Mouse (Mus musculus) intestine, embryonic 16.5 days (tissue): ENCODE results near the gene Skap1. TPM values are rescaled to one million over a fixed set of nuclear protein-coding genes. Genes with fewer than 3 reads are reported as not detected.

ENCODE experiments used
- ATAC-seq: fragments of 200-750 bp; cut with Nextera tagmentation; 2 replicates; pipeline ENCODE4 v1.8.0; 2017; ENCODE audit warnings: moderate TSS enrichment, moderate library complexity
- H3K27ac ChIP-seq: fragments of 300-500 bp; sonication (generic); 2 replicates; pipeline ENCODE4 v1.5.1; 2014; ENCODE audit warnings: mild to moderate bottlenecking, low read length
- H3K27me3 ChIP-seq: fragments of 300-500 bp; sonication (generic); replicated peaks from 2 replicates; pipeline ENCODE4 v1.6.1; 2014; ENCODE audit warnings: low read length, control low read depth, mixed read lengths; ENCODE audit not compliant: control insufficient read depth, insufficient read depth
- H3K36me3 ChIP-seq: fragments of 300-500 bp; sonication (generic); 2 replicates; pipeline ENCODE4 v1.6.1; 2014; ENCODE audit warnings: low read length, control low read depth; ENCODE audit not compliant: control insufficient read depth, insufficient read depth
- H3K4me1 ChIP-seq: fragments of 300-500 bp; sonication (generic); 2 replicates; pipeline ENCODE4 v1.6.1; 2014; ENCODE audit warnings: low read length, control low read depth, mixed read lengths; ENCODE audit not compliant: control insufficient read depth, insufficient read depth
- H3K4me2 ChIP-seq: fragments of 300-500 bp; sonication (generic); 2 replicates; pipeline ENCODE4 v1.6.1; 2014; ENCODE audit warnings: low read depth, low read length, control low read depth
- H3K4me3 ChIP-seq: fragments of 300-500 bp; sonication (generic); 2 replicates; pipeline ENCODE4 v1.5.1; 2014; ENCODE audit warnings: mild to moderate bottlenecking, low read length
- H3K9ac ChIP-seq: fragments of 300-500 bp; sonication (generic); 2 replicates; pipeline ENCODE4 v1.6.1; 2014; ENCODE audit warnings: low read depth, low read length
- H3K9me3 ChIP-seq: fragments of 300-500 bp; sonication (generic); 2 replicates; pipeline ENCODE4 v1.6.1; 2016; ENCODE audit warnings: low read length, control low read depth; ENCODE audit not compliant: control insufficient read depth
- WGBS: fragments of 180-500 bp; shearing (Covaris S2); extraction: QIAGEN DNeasy Blood & Tissue Kit; methylation state at CpG from one replicate; pipeline ENCODE4 v1.1.7; 2014; 5-methylcytosine and 5-hydroxymethylcytosine counted together
- polyA plus RNA-seq: library from polyadenylated mRNA; unstranded; fragments of >200 nt; fragmentation: Nextera tagmentation; extraction: Ambion mirVana; gene quantifications from 2 replicates; pipeline ENCODE4 v1.2.1, GENCODE M21; 2015

Gene Skap1
- polyA plus RNA-seq, 1 experiment from 2014 or later = 0.88 TPM

DNA sequence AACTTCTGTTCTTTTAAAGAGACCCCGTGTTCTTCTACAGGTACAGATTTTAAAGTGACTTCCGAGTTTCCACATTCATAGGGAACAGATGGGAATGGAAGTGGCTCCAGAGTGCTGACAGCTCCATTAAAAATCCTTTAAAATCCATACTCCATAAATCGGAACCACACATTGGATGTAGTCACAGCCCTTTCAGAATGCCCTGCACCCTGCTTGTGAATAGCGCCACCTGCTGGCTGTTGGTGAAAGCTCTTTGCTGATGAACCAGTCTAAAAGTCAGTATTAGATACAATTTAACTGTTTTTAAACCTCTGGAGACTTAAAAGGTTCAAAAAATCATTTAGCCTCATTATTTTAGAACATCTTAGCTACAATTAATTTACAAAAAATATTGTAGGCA is 156.8 kb downstream of the Skap1 start:
- no peak overlapping the region for H3K4me3 ChIP-seq
- no peaks in the 10 kb centered on the region for H3K27me3 ChIP-seq
- WGBS = 19% methylated on average over 4 of the region's 4 CpGs
- no peak overlapping the region for H3K9ac ChIP-seq
- H3K9me3 ChIP-seq = no peaks in the 10 kb centered on the region
- H3K4me1 ChIP-seq = 0 out of 2 replicates have a peak, but pooled peaks cover 4% of the 10 kb centered on the region
- no peak for ATAC-seq
- no peaks in the 10 kb centered on the region for H3K36me3 ChIP-seq
- H3K4me2 ChIP-seq = no peak overlapping the region
- H3K27ac ChIP-seq = no peak overlapping the region

DNA sequence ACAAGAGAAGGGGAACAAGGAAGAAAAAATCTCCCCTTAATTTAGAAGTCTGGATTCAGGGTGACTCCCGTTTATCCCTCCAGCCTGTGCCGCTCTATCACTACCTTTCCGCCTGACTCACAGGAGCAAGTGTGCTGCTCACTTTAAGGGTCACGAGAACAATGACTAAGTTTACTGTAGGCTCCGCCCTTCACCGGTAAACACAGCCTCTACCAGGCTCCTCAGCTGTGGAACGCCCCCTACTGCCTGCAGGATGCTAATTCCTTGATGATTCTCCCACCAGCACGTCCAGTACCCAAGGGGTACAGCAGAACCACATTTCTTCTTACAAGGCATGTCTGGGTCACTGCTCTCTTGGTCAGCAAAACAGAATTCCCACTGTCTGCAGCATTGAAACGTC is 158.4 kb downstream of the Skap1 start:
- no peak overlapping the region for H3K27ac ChIP-seq
- 0 out of 2 replicates have a peak, but pooled peaks cover 4% of the 10 kb centered on the region for H3K4me1 ChIP-seq
- WGBS = 16% methylated on average over 9 of the region's 9 CpGs
- ATAC-seq = peak; percentile 68
- no peaks in the 10 kb centered on the region for H3K9me3 ChIP-seq
- H3K27me3 ChIP-seq = no peaks in the 10 kb centered on the region
- no peaks in the 10 kb centered on the region for H3K36me3 ChIP-seq
- H3K4me3 ChIP-seq = no peak overlapping the region
- no peak overlapping the region for H3K9ac ChIP-seq
- H3K4me2 ChIP-seq = no peak overlapping the region

DNA sequence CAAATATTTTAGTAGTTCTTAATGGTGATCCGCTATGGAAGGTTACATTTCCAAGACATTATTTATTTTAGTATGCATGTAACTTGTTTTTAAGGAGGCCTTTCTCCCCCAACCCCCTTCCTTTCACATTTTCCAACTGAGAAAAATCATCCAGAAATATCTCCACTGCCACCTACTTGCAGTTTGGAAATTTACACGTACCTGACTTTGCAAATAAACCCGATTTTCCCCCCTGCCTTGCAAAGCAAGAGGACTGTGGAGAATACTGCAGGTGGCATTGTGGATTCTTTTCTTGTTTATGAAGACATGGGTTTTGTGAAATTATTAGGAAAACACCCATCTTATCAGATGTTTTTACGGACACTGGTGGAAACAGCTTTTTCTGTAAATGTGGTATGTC is 160.0 kb downstream of the Skap1 start:
- no peaks in the 10 kb centered on the region for H3K9me3 ChIP-seq
- H3K36me3 ChIP-seq = no peaks in the 10 kb centered on the region
- no peak overlapping the region for H3K4me3 ChIP-seq
- 36% methylated on average over 4 of the region's 4 CpGs for WGBS
- ATAC-seq = no peak
- no peak overlapping the region for H3K27ac ChIP-seq
- 0 out of 2 replicates have a peak, but pooled peaks cover 4% of the 10 kb centered on the region for H3K4me1 ChIP-seq
- no peak overlapping the region for H3K4me2 ChIP-seq
- H3K9ac ChIP-seq = no peak overlapping the region
- H3K27me3 ChIP-seq = no peaks in the 10 kb centered on the region

DNA sequence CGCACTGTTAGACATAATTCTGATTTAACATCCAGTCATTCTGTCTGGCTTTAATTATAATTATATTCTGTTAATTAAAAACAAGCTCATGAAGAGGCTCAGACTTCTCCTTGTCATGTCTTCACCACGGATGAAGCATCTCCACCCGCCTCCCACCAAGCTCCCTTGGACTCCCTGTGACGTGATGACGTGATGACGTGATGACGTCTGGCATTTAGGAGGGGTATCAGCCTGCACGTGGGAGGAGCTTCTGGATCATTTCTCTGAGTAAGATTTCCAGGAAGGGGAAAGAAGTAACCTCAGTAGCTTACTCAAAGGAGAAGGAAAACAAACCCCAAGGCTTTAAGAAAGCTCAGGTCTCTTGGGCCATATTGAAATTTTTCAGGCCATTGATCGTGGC is 165.4 kb downstream of the Skap1 start:
- H3K36me3 ChIP-seq = no peaks in the 10 kb centered on the region
- H3K9me3 ChIP-seq = no peaks in the 10 kb centered on the region
- H3K27ac ChIP-seq = no peak overlapping the region
- ATAC-seq = no peak
- H3K4me2 ChIP-seq = no peak overlapping the region
- H3K9ac ChIP-seq = no peak overlapping the region
- no peak overlapping the region for H3K4me3 ChIP-seq
- no peaks in the 10 kb centered on the region for H3K4me1 ChIP-seq
- H3K27me3 ChIP-seq = no peaks in the 10 kb centered on the region
- 54% methylated on average over 9 of the region's 9 CpGs for WGBS

DNA sequence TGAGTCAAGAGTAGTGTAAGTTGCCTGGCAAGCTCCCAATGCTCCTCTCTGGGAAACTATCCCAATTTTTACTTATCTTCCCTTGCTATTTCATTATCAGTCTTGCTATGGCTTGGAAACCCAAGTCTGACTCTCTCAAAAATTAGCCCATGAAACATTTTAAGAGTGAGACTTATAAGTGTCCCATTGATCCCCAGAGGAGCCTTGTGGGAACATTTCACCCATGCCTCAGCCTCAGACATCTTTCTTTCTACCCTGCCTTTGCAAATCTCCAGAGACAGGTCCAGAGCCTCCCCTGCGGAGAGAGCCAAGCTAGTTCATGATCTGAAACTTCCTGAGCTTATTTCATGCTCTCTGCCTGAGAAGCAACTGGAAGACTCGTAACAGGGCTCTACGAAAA is 167.1 kb downstream of the Skap1 start:
- no peaks in the 10 kb centered on the region for H3K4me1 ChIP-seq
- no peak overlapping the region for H3K4me2 ChIP-seq
- no peak for ATAC-seq
- H3K27ac ChIP-seq = no peak overlapping the region
- H3K4me3 ChIP-seq = no peak overlapping the region
- H3K9ac ChIP-seq = no peak overlapping the region
- no peaks in the 10 kb centered on the region for H3K27me3 ChIP-seq
- H3K9me3 ChIP-seq = no peaks in the 10 kb centered on the region
- H3K36me3 ChIP-seq = no peaks in the 10 kb centered on the region
- 76% methylated on average over 3 of the region's 3 CpGs for WGBS

DNA sequence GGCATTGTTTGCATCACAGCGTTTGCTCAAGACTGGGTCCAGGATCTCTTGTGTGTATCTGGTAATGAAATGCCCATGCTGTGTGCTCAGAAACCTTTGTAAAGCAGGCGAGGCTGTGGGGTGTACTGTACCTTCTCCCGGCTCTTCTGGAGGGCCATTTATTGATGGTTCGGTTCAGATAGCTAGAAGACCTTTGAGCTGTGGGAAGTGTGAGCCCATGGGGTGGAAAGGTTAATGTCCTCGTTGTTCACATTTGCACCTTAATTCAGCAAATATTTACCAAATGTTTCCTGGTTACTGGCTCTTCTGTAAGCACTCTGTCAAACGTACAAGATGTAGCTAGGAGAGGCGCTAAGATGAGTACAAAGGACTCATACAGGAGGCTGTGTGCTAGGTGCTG is 173.5 kb downstream of the Skap1 start:
- Histone ChIP-seq H3K9me3 (no peaks in the 10 kb centered on the region), H3K4me1 (peaks cover 10% of the 10 kb centered on the region), H3K27ac (peak overlapping the region; percentile 59; the same call in 1 of the 2 replicates), H3K36me3 (no peaks in the 10 kb centered on the region), H3K27me3 (no peaks in the 10 kb centered on the region), H3K4me3 (no peak overlapping the region), H3K4me2 (no peak overlapping the region), H3K9ac (no peak overlapping the region)
- peak; percentile 86 for ATAC-seq
- WGBS = 27% methylated on average over 7 of the region's 7 CpGs

DNA sequence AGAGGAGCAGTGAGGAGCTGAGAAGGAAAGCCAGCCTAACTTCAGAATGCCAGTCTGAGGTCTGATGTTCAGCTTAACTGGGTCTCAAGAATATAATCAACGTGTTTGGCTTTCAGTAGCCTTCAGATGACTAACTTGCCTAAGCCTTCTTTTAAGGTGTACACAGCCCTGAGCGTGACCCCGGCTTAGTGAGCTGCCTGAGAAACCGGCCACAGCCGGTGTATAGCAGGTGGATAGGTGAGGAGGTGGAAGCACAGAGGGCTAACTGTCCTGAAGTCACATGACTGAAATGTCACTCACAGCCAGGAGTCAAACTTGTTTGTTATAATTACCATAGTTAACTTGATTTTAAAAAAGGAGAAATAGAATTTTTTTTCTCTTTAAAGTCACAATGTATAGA is 175.4 kb downstream of the Skap1 start:
- H3K9ac ChIP-seq = no peak overlapping the region
- H3K4me3 ChIP-seq = no peak overlapping the region
- WGBS = 61% methylated on average over 5 of the region's 5 CpGs
- H3K4me2 ChIP-seq = no peak overlapping the region
- peaks cover 10% of the 10 kb centered on the region for H3K4me1 ChIP-seq
- no peaks in the 10 kb centered on the region for H3K36me3 ChIP-seq
- no peak overlapping the region for H3K27ac ChIP-seq
- H3K27me3 ChIP-seq = no peaks in the 10 kb centered on the region
- 0 out of 2 replicates have a peak, but pooled peaks have one; percentile 30 for ATAC-seq
- H3K9me3 ChIP-seq = no peaks in the 10 kb centered on the region

DNA sequence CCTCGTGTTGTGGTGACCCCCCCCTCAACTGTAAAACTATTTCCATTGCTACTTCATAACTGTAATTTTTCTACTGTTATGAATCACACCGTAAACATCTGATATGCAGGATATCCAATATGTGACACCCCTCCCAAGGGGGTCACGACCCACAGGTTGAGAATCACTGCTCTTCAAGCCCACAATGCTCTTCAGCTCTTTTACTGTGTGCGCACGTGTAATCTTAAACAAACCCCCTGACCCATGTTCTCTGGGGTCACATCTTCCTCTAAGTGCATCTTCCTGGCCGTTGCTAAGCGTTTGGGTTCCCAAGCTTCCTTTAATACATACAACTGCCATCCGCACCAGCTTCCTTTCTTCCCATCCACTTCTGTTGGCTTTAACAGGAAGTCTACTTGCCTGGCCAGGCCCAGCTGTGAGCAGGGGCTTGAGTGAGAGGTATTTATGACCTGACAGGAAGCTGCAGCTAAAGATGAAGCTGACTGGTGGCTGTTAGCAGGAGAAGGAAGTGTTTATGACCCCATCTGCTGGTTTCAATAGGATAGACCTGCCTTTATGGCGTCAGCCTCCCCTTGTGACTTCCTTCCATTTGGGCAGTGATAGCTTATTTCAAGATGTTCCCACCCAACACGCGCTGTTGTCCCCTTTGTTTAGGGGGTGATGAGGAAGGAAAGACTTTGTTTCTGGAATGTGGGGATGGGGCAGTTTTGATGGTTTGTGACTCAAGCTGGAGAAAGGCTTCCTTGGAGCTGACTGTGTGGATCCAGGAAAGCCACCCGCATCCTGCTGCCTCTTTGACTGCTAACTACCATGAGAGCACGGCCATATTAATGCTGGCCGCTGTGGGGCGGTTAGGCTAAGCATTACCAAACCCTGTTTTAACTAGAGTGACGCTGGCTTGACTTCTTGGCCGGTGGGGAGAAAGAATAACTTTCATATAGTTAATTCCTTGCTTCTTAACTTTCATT is 178.1 kb downstream of the Skap1 start:
- H3K9ac ChIP-seq = no peak overlapping the region
- WGBS = 53% methylated on average over 17 of the region's 17 CpGs
- ATAC-seq = peak; percentile 45
- peaks cover 17% of the 10 kb centered on the region for H3K4me1 ChIP-seq
- no peak overlapping the region for H3K4me3 ChIP-seq
- no peaks in the 10 kb centered on the region for H3K36me3 ChIP-seq
- H3K4me2 ChIP-seq = no peak overlapping the region
- no peak overlapping the region; the same call in 1 of the 2 replicates for H3K27ac ChIP-seq
- no peaks in the 10 kb centered on the region for H3K9me3 ChIP-seq
- H3K27me3 ChIP-seq = no peaks in the 10 kb centered on the region

DNA sequence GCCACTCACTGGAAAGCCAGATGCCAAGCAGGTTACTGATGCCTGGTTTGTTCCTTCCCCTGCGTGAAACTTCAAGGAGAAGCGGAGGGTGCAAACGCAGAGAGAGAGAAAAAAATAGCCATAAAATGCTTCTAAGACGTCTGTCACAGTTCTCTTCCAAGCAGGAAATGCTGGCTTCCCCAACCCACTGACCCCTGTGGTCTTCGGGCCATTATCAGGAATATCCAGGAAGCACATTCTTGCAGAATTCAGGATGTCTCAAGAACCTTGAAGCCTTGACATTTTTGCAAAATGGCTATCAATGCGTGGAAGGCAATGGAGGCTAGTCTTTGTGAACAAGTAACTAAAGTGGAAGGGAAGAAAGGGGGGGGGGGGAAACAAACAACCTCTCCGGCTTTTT is 180.6 kb downstream of the Skap1 start:
- ATAC-seq = no peak
- Histone ChIP-seq H3K4me3 (no peak overlapping the region), H3K27me3 (no peaks in the 10 kb centered on the region), H3K9ac (no peak overlapping the region), H3K4me1 (peaks cover 12% of the 10 kb centered on the region; the same call in 1 of the 2 replicates), H3K36me3 (no peaks in the 10 kb centered on the region), H3K9me3 (no peaks in the 10 kb centered on the region), H3K4me2 (no peak overlapping the region), H3K27ac (peak overlapping the region; percentile 9; the same call in 1 of the 2 replicates)
- 53% methylated on average over 7 of the region's 7 CpGs for WGBS
